Mouse (Mus musculus): Measurements from ENCODE around the gene Igll1. TPM values are rescaled to one million over a fixed set of nuclear protein-coding genes. Genes with fewer than 3 reads are reported as not detected.

The Igll1 gene
- not detected in 2 replicates for polyA plus RNA-seq (2016; fragmentation: Nextera tagmentation; extraction: Ambion mirVana)

GRCm38 (mm10) chr16:16863978-16864377 lies at the start of gene Igll1:
Igll1 (minus strand) TSS chr16:16863985.
- Histone ChIP-seq H3K27me3 (replicated peaks) (no peaks in the 10 kb centered on the region), H3K9me3 (replicated peaks) (no peaks in the 10 kb centered on the region), H3K27ac (no peak within 1 kb of the TSS), H3K4me3 (no peak within 1 kb of the TSS), H3K4me2 (no peak within 1 kb of the TSS), H3K36me3 (no peaks in the 10 kb centered on the region), H3K4me1 (0 out of 2 replicates have a peak, but pooled peaks cover 7% of the 10 kb centered on the region), H3K9ac (no peak within 1 kb of the TSS)
- no peak for ATAC-seq
- WGBS (ENCODE audit: insufficient replicate concordance), result 59% methylated on average over 2 of the region's 2 CpGs

GRCm38 (mm10) chr16:16913440-16913839 lies 49.7 kb upstream of the Igll1 start:
- Histone ChIP-seq H3K4me1 (0 out of 2 replicates have a peak, but pooled peaks cover 4% of the 10 kb centered on the region), H3K9ac (no peak overlapping the region), H3K4me3 (no peak overlapping the region), H3K36me3 (peaks cover 83% of the 10 kb centered on the region), H3K9me3 (replicated peaks) (no peaks in the 10 kb centered on the region), H3K27ac (no peak overlapping the region), H3K4me2 (no peak overlapping the region), H3K27me3 (replicated peaks) (no peaks in the 10 kb centered on the region)
- no peak for ATAC-seq
- 68% methylated on average over 1 of the region's 1 CpGs for WGBS (ENCODE audit: insufficient replicate concordance)

GRCm38 (mm10) chr16:16911641-16912597 lies 48.1 kb upstream of the Igll1 start:
- Histone ChIP-seq H3K9me3 (replicated peaks) (no peaks in the 10 kb centered on the region), H3K27ac (no peak overlapping the region), H3K27me3 (replicated peaks) (no peaks in the 10 kb centered on the region), H3K9ac (no peak overlapping the region), H3K4me2 (no peak overlapping the region), H3K4me1 (0 out of 2 replicates have a peak, but pooled peaks cover 4% of the 10 kb centered on the region), H3K36me3 (peaks cover 71% of the 10 kb centered on the region), H3K4me3 (no peak overlapping the region)
- ATAC-seq, result peak; percentile 74
- WGBS (ENCODE audit: insufficient replicate concordance), result 46% methylated on average over 13 of the region's 13 CpGs

GRCm38 (mm10) chr16:16907799-16908198 lies 44.0 kb upstream of the Igll1 start:
- ATAC-seq, result 0 out of 2 replicates have a peak, but pooled peaks have one; percentile 31
- WGBS (ENCODE audit: insufficient replicate concordance), result 40% methylated on average over 6 of the region's 6 CpGs
- Histone ChIP-seq H3K4me1 (0 out of 2 replicates have a peak, but pooled peaks cover 4% of the 10 kb centered on the region), H3K4me2 (no peak overlapping the region), H3K4me3 (no peak overlapping the region), H3K9me3 (replicated peaks) (no peaks in the 10 kb centered on the region), H3K36me3 (peaks cover 57% of the 10 kb centered on the region), H3K27me3 (replicated peaks) (no peaks in the 10 kb centered on the region), H3K9ac (no peak overlapping the region), H3K27ac (no peak overlapping the region)

- H3K9me3 ChIP-seq (replicated peaks), result no peaks in the 10 kb centered on the region
- H3K4me1 ChIP-seq, result 0 out of 2 replicates have a peak, but pooled peaks cover under 1% of the 10 kb centered on the region
- no peak overlapping the region for H3K4me3 ChIP-seq
- H3K27me3 ChIP-seq (replicated peaks), result no peaks in the 10 kb centered on the region
- H3K9ac ChIP-seq, result no peak overlapping the region
- WGBS (ENCODE audit: insufficient replicate concordance), result 78% methylated on average over 5 of the region's 5 CpGs
- no peak overlapping the region for H3K27ac ChIP-seq
- ATAC-seq, result no peak
- H3K36me3 ChIP-seq, result peaks cover 28% of the 10 kb centered on the region
- no peak overlapping the region for H3K4me2 ChIP-seq
Observed at GRCm38 (mm10) chr16:16903188-16903587, 39.4 kb upstream of the Igll1 start.

- Histone ChIP-seq H3K36me3 (peaks cover 27% of the 10 kb centered on the region), H3K4me3 (no peak overlapping the region), H3K4me1 (peaks cover 9% of the 10 kb centered on the region), H3K4me2 (no peak overlapping the region), H3K27me3 (replicated peaks) (no peaks in the 10 kb centered on the region), H3K9ac (no peak overlapping the region), H3K27ac (no peak overlapping the region), H3K9me3 (replicated peaks) (no peaks in the 10 kb centered on the region)
- 71% methylated on average over 4 of the region's 4 CpGs for WGBS (ENCODE audit: insufficient replicate concordance)
- no peak for ATAC-seq
Observed at GRCm38 (mm10) chr16:16902329-16902728, 38.5 kb upstream of the Igll1 start.

GRCm38 (mm10) chr16:16897056-16897584 lies 33.3 kb upstream of the Igll1 start:
- peak overlapping the region; percentile 23 for H3K27ac ChIP-seq
- H3K4me1 ChIP-seq, result peaks cover 24% of the 10 kb centered on the region
- WGBS (ENCODE audit: insufficient replicate concordance), result 21% methylated on average over 10 of the region's 10 CpGs
- H3K9me3 ChIP-seq (replicated peaks), result no peaks in the 10 kb centered on the region
- no peak for ATAC-seq
- peaks cover 18% of the 10 kb centered on the region for H3K36me3 ChIP-seq
- H3K4me2 ChIP-seq, result peak overlapping the region; percentile 83
- no peaks in the 10 kb centered on the region for H3K27me3 ChIP-seq (replicated peaks)
- peak overlapping the region; percentile 73 for H3K9ac ChIP-seq
- peak overlapping the region; percentile 64 for H3K4me3 ChIP-seq

- Histone ChIP-seq H3K4me1 (peaks cover 24% of the 10 kb centered on the region), H3K4me3 (peak within 1 kb of the TSS; percentile 64), H3K36me3 (peaks cover 24% of the 10 kb centered on the region), H3K9me3 (replicated peaks) (no peaks in the 10 kb centered on the region), H3K27ac (peak within 1 kb of the TSS; percentile 39), H3K9ac (peak within 1 kb of the TSS; percentile 73), H3K4me2 (peak within 1 kb of the TSS; percentile 83), H3K27me3 (replicated peaks) (no peaks in the 10 kb centered on the region)
- peak; percentile 89 for ATAC-seq
- under 1% methylated on average over 29 of the region's 29 CpGs for WGBS (ENCODE audit: insufficient replicate concordance)
Observed at GRCm38 (mm10) chr16:16896382-16897055, 32.7 kb upstream of the Igll1 start, which contains the start of gene Ppm1f. Ppm1f (plus strand) TSS chr16:16896469.

- ATAC-seq, result no peak
- Histone ChIP-seq H3K36me3 (peaks cover 29% of the 10 kb centered on the region), H3K27me3 (replicated peaks) (no peaks in the 10 kb centered on the region), H3K4me3 (peak overlapping the region; percentile 64), H3K9ac (peak overlapping the region; percentile 73; the same call in 1 of the 2 replicates), H3K4me2 (peak overlapping the region; percentile 83), H3K9me3 (replicated peaks) (no peaks in the 10 kb centered on the region), H3K4me1 (peaks cover 24% of the 10 kb centered on the region), H3K27ac (peak overlapping the region; percentile 39; the same call in 1 of the 2 replicates)
- 16% methylated on average over 4 of the region's 4 CpGs for WGBS (ENCODE audit: insufficient replicate concordance)
Observed at GRCm38 (mm10) chr16:16896015-16896381, 32.2 kb upstream of the Igll1 start.

GRCm38 (mm10) chr16:16892366-16892765 lies 28.6 kb upstream of the Igll1 start:
- Histone ChIP-seq H3K27me3 (replicated peaks) (no peaks in the 10 kb centered on the region), H3K36me3 (peaks cover 66% of the 10 kb centered on the region), H3K4me3 (no peak overlapping the region), H3K27ac (no peak overlapping the region), H3K9me3 (replicated peaks) (no peaks in the 10 kb centered on the region), H3K9ac (no peak overlapping the region), H3K4me2 (no peak overlapping the region), H3K4me1 (peaks cover 15% of the 10 kb centered on the region)
- WGBS (ENCODE audit: insufficient replicate concordance), result 91% methylated on average over 7 of the region's 7 CpGs
- ATAC-seq, result no peak

- Histone ChIP-seq H3K36me3 (peaks cover 100% of the 10 kb centered on the region), H3K9me3 (replicated peaks) (no peaks in the 10 kb centered on the region), H3K27me3 (replicated peaks) (no peaks in the 10 kb centered on the region), H3K9ac (no peak overlapping the region), H3K4me1 (no peaks in the 10 kb centered on the region), H3K4me3 (no peak overlapping the region), H3K27ac (no peak overlapping the region), H3K4me2 (no peak overlapping the region)
- WGBS (ENCODE audit: insufficient replicate concordance), result 95% methylated on average over 1 of the region's 1 CpGs
- no peak for ATAC-seq
Observed at GRCm38 (mm10) chr16:16888341-16888740, 24.6 kb upstream of the Igll1 start.

Measured in liver, embryonic 12.5 days (tissue).